ENCODE assay signal across 21 mouse cellular contexts in genomic region chr11:20138498-20139208, GRCm38 (mm10).
"Had no signal": no experiment of that assay in that cellular context is flagged by ENCODE, and none has a peak within 500 bp of the region (broad histone marks: within the 10 kb centered on the region; RNA-seq: fewer than 3 reads in every experiment).

No protein-coding gene starts in this region.

- H3K9ac ChIP-seq: limb, embryonic 13.5 days; liver, embryonic 12.5 days; liver, embryonic 15.5 days; lung, embryonic 15.5 days; midbrain, embryonic 12.5 days; midbrain, embryonic 15.5 days; neural tube, embryonic 13.5 days had no signal

- H3K27me3 ChIP-seq: limb, embryonic 13.5 days; liver, embryonic 12.5 days; liver, embryonic 15.5 days; lung, embryonic 15.5 days; midbrain, embryonic 12.5 days; midbrain, embryonic 15.5 days; neural tube, embryonic 13.5 days had no signal

- H3K36me3 ChIP-seq: limb, embryonic 10.5 days; limb, embryonic 13.5 days; liver, embryonic 12.5 days; liver, embryonic 15.5 days; lung, embryonic 15.5 days; midbrain, embryonic 12.5 days; midbrain, embryonic 15.5 days; neural tube, embryonic 13.5 days had no signal

- H3K27ac ChIP-seq: limb, embryonic 10.5 days; limb, embryonic 13.5 days; liver, embryonic 12.5 days; liver, embryonic 15.5 days; lung, embryonic 15.5 days; midbrain, embryonic 12.5 days; midbrain, embryonic 15.5 days; neural tube, embryonic 13.5 days had no signal

- DNase-seq: kidney, adult 9 months; kidney, postnatal 14 days; kidney, postnatal 4 days; layer of hippocampus, adult 9-11 months; liver; lung, adult 18-20 months; lung, postnatal 10 days; lung, postnatal 36 days; retina, postnatal 1 day; thymus, adult 18-20 months; thymus, postnatal 36 days had no signal

- H3K4me3 ChIP-seq: limb, embryonic 10.5 days; limb, embryonic 13.5 days; liver, embryonic 12.5 days; liver, embryonic 15.5 days; lung, embryonic 15.5 days; megakaryocyte, embryonic 14.5 days; midbrain, embryonic 12.5 days; midbrain, embryonic 15.5 days; myocyte; neural tube, embryonic 13.5 days had no signal

- ATAC-seq: liver, embryonic 12.5 days; midbrain, embryonic 15.5 days had no signal

- H3K4me1 ChIP-seq: limb, embryonic 10.5 days; limb, embryonic 13.5 days; liver, embryonic 12.5 days; lung, embryonic 15.5 days; midbrain, embryonic 12.5 days; midbrain, embryonic 15.5 days; neural tube, embryonic 13.5 days had no signal
